Mouse (Mus musculus) adrenal gland, adult 8-10 months (tissue): ENCODE results near the gene Rdh19. TPM values are rescaled to one million over a fixed set of nuclear protein-coding genes. Genes with fewer than 3 reads are reported as not detected.
A peak's percentile ranks its signal among the peaks of the same experiment; 100 is the strongest.
"Not testable (repeated sequence)": the region's sequence is repeated elsewhere in the genome, so short reads cannot be mapped to it uniquely, and the experiment has no call there.

Experiments used
- DNase-seq: peaks from one replicate; pipeline ENCODE4 v3.0.0; 2022
- total RNA-seq, 4 experiments: library from RNA; stranded (reverse); gene quantifications; 2 replicates each; pipeline ENCODE4 v1.2.4; 2022

Rdh19 gene
- total RNA-seq, result under 1 TPM in 3 of 4 experiments, not detected in 1; 0.20 to 0.38 (median 0.24) TPM

- DNase-seq, result no peak
Observed at GRCm38 (mm10) chr10:127849628-127850027, at the start of gene Rdh19. TSS of gene Rdh19 (plus strand) at chr10:127849928.

DNA sequence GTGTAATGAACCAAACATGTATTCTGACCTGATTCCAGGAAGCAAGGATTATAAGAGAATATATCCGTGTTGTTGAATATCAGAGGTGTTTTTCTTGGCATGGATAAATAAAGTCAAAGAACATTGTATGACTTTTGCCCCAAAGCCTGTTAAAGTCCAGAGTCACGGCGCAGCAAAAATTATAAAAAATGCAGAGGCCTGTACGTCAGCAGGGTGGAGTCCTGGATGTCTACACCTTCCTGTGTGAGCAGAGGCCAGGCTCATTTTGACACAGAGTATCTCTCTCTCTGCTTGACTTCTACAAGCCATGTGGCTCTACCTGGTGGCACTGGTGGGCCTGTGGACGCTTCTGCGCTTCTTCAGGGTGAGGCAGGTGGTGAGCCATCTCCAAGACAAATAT lies 48.8 kb upstream of the Rdh19 start, which contains the start of gene Rdh16:
Gene Rdh16, plus strand, starts transcription at position 262 of the 400 bp plus-strand sequence.
- DNase-seq, result no peak

GRCm38 (mm10) chr10:127801612-127802011 lies 48.1 kb upstream of the Rdh19 start:
- no peak for DNase-seq

DNA sequence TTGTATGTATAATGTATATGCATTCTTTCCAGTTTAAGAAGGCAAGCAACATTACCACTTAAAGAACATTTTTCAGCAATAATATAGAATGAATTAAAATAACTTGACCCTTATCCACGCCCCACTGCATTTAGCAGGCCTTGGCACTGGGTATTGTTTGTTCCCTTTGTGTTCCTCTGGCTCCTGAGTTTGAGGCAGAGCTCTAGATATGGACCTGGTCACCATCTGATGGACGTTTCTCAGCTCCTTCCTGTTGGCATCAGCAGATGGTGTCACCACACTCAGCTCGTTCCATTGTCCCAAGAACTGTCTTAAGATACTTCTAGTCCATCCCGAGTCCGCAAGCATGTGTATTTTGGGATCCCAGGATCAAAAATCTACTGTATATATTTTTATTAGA lies 47.5 kb upstream of the Rdh19 start:
- DNase-seq, result no peak

DNA sequence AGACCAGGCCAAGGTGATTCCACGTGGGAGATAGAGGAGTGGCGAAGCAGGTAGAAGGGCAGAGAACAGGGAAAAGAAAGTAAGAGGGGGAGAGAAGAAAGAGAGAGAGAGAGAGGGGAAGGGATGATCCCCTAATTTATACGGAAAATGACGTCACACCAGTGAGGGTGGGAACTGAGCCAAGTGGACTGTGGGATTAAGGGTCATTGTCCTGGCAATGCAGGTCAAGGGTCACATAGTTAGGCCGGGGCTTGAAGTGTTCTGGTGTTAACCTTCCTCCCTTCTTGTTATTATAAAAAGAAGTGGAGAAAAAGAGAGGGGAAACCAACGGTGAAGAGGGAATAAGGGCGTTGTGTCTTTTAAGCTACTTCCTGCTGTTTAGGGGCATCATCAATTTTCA lies 45.3 kb upstream of the Rdh19 start:
- no peak for DNase-seq

- no peak for DNase-seq
Observed at GRCm38 (mm10) chr10:127815888-127816287, 33.8 kb upstream of the Rdh19 start.

DNA sequence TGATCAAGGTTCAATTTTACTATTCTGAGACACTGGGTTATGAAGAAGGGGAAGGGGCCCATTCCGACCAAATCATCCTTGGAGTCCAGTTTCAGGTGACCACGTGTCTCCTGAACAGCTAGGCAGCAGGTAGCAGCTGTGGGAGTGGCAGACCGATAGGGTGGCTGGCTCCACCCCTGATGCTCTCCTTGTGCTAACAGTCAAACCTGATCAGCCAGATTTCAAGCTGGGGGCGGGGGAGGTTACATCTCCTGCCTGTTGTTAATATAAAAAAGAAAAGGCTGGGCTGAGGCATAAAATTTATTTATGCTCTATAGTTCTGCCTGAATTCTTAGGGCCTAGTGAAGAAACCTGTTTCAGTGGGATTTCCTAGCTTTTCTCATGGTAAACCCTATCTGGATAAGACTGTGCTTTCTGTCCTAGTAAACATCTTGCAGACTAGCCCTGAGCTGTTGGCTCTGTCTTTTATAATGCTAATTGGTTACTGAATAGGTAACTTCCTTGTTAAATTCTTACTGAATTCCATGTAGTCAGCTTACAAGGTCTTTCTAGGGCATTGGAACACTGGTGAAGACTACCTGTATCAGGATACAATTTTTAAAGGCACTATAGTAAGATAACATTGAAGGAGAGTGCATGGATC lies 32.3 kb upstream of the Rdh19 start:
- not testable (repeated sequence) for DNase-seq

DNA sequence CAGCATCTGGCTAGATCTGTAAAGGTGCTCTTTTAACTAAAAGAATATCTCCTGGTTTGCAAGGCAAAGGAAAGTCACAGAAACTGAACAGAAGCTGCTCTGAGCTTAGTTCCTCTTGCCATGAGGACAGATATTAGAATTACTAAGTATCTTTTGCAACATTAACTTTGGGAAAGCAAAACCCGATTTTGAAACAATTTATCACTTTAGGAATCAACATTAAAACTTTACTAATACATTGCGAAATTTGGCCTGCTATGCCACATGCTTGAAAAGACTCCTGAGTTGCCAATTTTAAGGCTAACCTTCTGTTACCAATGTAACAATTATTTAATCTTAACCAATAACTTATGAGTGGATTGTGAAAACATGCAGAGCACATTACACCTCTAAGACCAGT lies 27.9 kb upstream of the Rdh19 start:
- DNase-seq, result not testable (repeated sequence)

DNA sequence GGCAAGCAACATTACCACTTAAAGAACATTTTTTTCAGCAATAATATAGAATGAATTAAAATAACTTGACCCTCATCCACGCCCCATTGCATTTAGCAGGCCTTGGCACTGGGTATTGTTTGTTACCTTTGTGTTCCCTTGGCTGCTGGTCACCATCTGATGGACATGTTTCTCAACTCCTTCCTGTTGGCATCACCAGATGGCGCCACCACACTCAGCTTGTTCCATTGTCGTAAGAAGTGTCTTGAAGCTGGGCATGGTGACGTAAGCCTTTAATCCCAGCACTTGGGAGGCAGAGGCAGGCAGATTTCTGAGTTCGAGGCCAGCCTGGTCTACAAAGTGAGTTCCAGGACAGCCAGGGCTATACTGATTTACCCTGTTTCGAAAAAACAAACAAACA lies 24.3 kb upstream of the Rdh19 start:
- peak; percentile 19 for DNase-seq

DNA sequence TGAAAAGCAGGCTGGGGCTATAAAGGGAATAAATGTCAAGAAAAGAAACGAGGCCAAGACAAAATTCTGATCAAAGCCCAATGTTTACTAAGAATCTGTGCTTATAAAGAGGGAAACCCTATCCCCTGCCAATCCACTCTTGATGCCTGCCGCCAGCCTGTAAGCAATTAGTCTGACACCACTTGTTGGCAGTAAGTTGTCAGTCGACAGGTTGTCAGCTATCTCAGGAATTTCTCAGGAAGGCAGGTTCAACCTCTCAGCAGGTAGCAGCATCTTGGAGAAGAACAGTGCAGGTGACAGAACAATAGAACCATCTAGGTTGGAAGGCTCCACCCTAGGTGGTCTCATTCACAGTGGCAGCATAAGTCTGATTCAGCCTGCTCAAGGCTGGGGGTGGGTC lies 20.6 kb upstream of the Rdh19 start:
- no peak for DNase-seq

GRCm38 (mm10) chr10:127834186-127834585 lies 15.5 kb upstream of the Rdh19 start:
- DNase-seq, result not testable (repeated sequence)

DNA sequence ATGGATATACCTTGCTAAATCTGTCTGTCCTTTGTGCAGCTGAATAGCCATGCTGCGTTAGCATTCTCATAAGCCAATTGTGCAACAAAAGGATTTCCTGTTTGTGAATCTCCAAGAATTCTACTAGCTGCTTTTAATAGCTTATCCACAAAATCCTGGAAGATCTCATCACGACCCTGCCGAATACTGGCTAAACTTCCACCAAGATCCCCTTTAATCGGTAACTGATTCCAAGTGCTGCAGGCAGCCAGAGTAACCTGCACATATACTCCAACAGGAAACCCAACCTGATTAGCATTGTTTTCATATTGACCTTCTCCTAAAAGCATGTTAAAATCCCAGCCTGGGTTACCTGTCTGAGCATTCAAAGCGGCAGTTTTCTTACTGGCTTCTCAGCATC lies 14.4 kb upstream of the Rdh19 start:
- no peak for DNase-seq

DNA sequence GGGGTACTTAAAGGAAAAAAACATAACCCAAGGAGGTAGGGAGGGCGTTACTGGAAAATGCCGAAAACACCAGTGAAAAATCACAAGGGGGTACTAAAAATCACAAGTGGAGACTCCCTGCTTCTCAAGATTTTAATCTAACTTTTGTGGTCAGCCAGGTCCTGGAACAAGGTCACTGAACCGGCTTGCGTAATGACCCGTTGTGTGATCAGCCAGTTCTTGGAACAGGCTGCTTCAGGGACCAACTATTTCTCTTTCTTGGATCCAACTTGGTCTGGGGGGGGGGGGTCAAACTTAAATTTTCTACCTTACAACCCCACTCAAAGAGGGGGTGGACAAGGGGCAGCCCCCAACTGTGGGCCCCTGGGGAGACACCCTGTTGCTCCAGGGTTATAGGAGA lies 11.9 kb upstream of the Rdh19 start:
- peak; percentile 21 for DNase-seq

- no peak for DNase-seq
Observed at GRCm38 (mm10) chr10:127838539-127838938, 11.2 kb upstream of the Rdh19 start.

GRCm38 (mm10) chr10:127840776-127841175 lies 9.0 kb upstream of the Rdh19 start:
- DNase-seq, result no peak

DNA sequence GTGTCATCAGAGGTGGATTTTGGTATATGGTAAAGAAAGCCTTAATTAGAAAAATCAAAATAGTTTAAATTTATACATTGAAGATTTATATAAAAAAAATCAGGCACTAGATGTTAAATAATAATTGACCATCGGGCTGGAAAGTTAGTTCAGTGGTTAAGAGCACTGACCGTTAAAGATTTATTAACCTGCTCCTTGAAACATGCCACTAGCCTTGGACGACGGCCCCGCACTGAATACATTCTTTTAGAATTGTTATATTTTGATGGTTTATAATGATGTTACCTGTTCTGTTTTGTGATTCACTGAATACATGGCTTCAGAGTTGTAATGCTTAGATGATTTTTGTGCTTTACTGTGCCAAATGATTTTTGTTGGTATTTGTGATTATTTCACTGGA lies 3.8 kb upstream of the Rdh19 start:
- DNase-seq, result not testable (repeated sequence)

DNA sequence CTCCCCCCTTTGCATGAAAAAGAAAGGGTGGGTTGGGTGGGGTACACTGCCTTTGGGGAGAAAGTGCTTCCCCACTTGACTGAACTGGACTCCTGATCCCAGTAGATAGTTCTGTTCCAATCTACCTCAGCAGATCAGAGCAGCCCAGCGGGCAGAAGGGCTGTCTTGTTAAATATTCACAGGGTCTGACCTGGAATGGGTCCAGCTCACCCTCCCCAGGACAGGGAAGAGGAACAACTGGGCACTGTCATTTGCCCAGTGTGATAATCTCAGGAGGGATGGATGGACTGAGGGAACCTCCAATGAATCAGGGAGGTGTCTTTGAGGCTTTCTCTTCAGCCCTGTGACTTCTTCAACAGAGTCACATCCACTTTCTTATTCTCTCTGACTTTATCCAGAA lies 1.6 kb upstream of the Rdh19 start:
- no peak for DNase-seq

DNA sequence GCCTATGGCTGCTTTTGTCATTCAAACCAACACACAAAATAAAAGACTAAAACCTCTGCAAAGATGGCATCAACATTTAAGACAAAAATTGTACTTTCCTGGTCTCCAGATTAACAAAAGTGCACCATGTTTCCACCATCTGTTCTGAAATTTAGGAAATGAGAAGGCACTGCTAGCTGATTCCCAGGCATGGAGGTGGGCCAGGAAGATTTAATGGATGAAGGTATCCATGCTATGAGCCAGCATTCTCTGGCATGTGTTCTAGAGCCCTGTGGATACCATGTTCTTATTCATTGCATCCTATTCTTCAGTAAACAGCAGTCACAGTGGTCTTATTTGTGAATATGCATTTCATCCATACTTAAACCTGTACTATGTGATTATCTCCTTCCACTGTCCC lies 6.6 kb downstream of the Rdh19 start:
- DNase-seq, result no peak

- DNase-seq, result no peak
Observed at GRCm38 (mm10) chr10:127864931-127865330, 15.2 kb downstream of the Rdh19 start.

GRCm38 (mm10) chr10:127866232-127866631 lies 16.5 kb downstream of the Rdh19 start, which contains the start of gene Rdh16f2:
TSS of gene Rdh16f2 (plus strand) at chr10:127866474.
- DNase-seq, result no peak

GRCm38 (mm10) chr10:127872484-127872883 lies 22.8 kb downstream of the Rdh19 start:
- DNase-seq, result peak; percentile 8

GRCm38 (mm10) chr10:127877681-127878080 lies 28.0 kb downstream of the Rdh19 start:
- no peak for DNase-seq

DNA sequence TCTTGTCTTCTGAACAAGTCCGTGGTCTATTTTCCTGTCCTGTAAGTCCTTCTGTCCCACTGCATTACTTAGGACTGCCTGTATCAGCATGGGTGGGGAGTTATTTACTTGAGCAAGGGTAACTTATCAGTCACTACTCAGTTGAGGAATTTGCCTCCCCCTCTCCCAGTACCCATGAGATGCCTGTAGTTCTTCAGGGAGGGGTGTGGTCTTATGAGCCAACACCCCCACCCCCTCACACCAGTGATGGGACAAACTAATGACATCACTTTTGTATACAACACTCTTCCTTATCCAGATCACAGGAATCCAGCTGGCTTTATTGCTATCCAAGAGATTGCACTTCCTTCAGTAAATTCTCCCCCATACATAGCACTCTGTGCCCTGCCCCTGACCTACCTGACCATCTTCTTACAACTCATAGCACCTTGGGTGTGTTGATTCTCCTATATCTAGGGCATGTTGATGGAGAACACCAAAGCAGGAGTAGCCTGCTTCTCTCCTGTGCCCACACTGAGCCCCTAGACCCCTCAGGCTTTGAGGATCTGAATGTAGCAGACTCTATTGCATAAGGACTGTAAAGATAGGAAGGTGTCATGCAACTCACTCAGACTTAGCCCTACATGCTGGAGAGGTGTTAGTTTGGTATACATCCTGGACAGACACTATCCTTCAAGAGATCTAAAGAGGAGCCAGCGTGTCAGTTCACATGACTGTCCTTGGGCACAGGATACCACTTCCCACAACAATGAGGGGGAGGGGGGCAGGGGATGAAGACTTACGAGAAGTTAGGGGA lies 28.7 kb downstream of the Rdh19 start:
- DNase-seq, result no peak

GRCm38 (mm10) chr10:127879155-127879688 lies 29.5 kb downstream of the Rdh19 start:
- no peak for DNase-seq
